Mouse (Mus musculus) C2C12 (cell line): Measurements from ENCODE around the gene Tfap2c. TPM values are rescaled to one million over a fixed set of nuclear protein-coding genes. Genes with fewer than 3 reads are reported as not detected.

ENCODE experiments used
- H3K27me3 ChIP-seq: one replicate; pipeline ENCODE4 v1.6.1; 2011; ENCODE audit not compliant: control insufficient read depth, insufficient read depth, insufficient read length
- H3K36me3 ChIP-seq: one replicate; pipeline ENCODE4 v1.6.1; 2011; ENCODE audit not compliant: control insufficient read depth, insufficient read depth
- H3K4me3 ChIP-seq: one replicate; pipeline ENCODE4 v1.5.1; 2011; ENCODE audit warnings: mild to moderate bottlenecking, control low read depth; ENCODE audit not compliant: poor library complexity, insufficient read depth, severe bottlenecking
- H3K79me2 ChIP-seq: one replicate; pipeline ENCODE4 v1.6.1; 2011; ENCODE audit not compliant: control insufficient read depth, insufficient read depth
- H3K79me3 ChIP-seq: one replicate; pipeline ENCODE4 v1.6.1; 2011; ENCODE audit warnings: low read depth, control low read depth
- H3ac ChIP-seq: one replicate; pipeline ENCODE3; 2011; ENCODE audit warnings: low read depth; ENCODE audit not compliant: control insufficient read depth, insufficient read length
- CEBPB ChIP-seq: IDR thresholded peaks from one replicate; pipeline ENCODE4 v1.6.1; 2011; ENCODE audit warnings: low read depth, mild to moderate bottlenecking, control low read depth, moderate library complexity
- CTCF ChIP-seq: IDR thresholded peaks from one replicate; pipeline ENCODE4 v1.5.1; 2011; ENCODE audit not compliant: control insufficient read depth, insufficient read depth, insufficient read length
- FOSL1 ChIP-seq: IDR thresholded peaks from one replicate; pipeline ENCODE4 v1.8.0; 2011; ENCODE audit warnings: mild to moderate bottlenecking, low read length; ENCODE audit not compliant: poor library complexity, insufficient read depth, severe bottlenecking
- MAX ChIP-seq: IDR thresholded peaks from one replicate; pipeline ENCODE4 v1.6.1; 2011; ENCODE audit warnings: mild to moderate bottlenecking, control low read depth
- MYOD1 ChIP-seq: IDR thresholded peaks from one replicate; pipeline ENCODE4 v1.6.1; 2011; ENCODE audit warnings: low read depth; ENCODE audit not compliant: control insufficient read depth, insufficient read length
- MYOG ChIP-seq: IDR thresholded peaks from one replicate; pipeline ENCODE4 v1.6.1; 2011; ENCODE audit not compliant: control insufficient read depth, insufficient read length; ENCODE audit errors: extremely low read depth
- USF1 ChIP-seq: IDR thresholded peaks from one replicate; pipeline ENCODE4 v1.6.1; 2011; ENCODE audit warnings: low read depth, mild to moderate bottlenecking, control low read depth, moderate library complexity
- long read RNA-seq, 2 experiments: library from polyadenylated mRNA; unstranded; transcript quantifications; one replicate each; pipeline ENCODE4 v2.0.0; 2019 to 2020
- polyA plus RNA-seq: library from polyadenylated mRNA; unstranded; fragments of >200 nt; fragmentation: generic; extraction: Trizol; gene quantifications from one replicate; pipeline ENCODE4 v1.2.1, GENCODE M21; 2012; ENCODE audit warnings: missing spikeins

Tfap2c gene
- polyA plus RNA-seq: 0.04 TPM
- long read RNA-seq, experiment 1, partial matches to known transcripts: 0 of 1 reads
- long read RNA-seq, experiment 1, other reads (novel, unspliced or antisense): 1 of 1 reads
- long read RNA-seq, experiment 2, partial matches to known transcripts: 1 of 2 reads
- long read RNA-seq, experiment 2, other reads (novel, unspliced or antisense): 0 of 2 reads

DNA sequence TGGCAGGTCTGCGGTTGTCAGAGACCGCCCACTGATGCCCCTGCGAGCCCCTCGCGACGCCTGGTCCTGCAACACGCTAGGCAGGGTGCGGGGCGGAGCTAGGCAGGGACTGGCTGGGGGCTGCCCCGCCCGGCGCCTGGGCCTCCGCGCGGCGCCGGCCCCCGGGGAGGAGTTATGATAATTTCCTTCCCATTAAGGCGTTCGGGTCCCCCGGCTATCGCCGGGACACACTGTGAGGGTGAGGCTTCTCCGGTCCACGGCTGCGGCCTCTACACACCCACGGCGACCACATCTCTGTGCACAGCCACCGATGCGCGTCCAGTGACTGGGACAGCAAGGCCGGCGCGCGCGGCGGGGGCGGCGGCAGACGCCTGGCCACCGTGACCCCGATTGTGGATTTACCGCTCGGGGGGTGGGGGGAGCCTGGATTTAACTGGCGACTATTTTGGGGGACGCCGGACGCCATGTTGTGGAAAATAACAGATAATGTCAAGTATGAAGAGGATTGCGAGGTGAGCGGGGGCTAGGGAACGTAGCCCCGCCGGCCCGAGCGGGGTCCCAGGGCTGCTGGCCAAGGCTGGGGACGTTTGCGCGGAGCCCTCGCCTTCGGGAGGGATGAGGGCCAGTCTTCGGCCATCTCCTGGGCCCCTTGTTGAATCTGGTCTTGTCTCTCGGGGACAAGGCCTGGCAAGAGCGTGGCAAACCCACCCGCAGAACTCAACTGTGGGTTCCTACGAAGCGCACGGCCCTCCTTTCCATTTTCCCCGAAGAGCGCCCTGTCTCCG, at the start of gene Tfap2c:
Gene Tfap2c, plus strand, starts transcription at position 223 of the 785 bp plus-strand sequence.
- no peaks in the 10 kb centered on the region for H3K79me2 ChIP-seq
- H3K36me3 ChIP-seq: no peaks in the 10 kb centered on the region
- no peak for TF ChIP-seq FOSL1
- no peak for TF ChIP-seq MAX
- no peak for TF ChIP-seq MYOG
- TF ChIP-seq CEBPB: no peak
- no peaks in the 10 kb centered on the region for H3K79me3 ChIP-seq
- H3K27me3 ChIP-seq: peaks cover 53% of the 10 kb centered on the region
- H3ac ChIP-seq: no peak within 1 kb of the TSS
- H3K4me3 ChIP-seq: no peak within 1 kb of the TSS

DNA sequence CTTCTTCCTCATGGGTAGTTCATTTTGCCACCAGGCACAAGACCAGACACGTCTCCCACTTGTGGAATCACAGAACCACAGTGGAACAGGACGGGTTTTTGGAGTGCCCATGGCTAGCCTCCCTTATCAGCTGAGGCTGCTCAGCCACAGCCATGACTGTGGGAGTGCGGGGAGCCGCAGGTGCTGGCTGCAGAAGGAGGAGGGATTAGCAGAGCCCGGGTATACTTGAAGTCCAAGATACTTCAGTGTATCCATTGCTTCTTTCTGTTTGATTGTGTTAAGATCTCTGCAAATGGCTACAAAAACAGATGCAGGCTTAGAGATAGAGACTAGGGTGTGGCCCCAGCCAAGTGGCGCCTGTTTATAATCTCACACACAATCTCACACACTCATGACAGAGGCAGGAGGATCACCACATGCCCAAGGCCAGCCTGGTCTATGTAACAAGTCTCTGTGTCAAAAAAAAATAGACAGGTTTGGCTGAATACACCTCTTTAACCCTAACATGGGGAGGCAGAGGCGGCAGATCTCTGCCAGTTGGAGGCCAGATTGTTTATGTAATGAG, 48.6 kb upstream of the Tfap2c start:
- H3K4me3 ChIP-seq: no peak overlapping the region
- TF ChIP-seq FOSL1: no peak
- no peak for TF ChIP-seq MAX
- no peak overlapping the region for H3ac ChIP-seq
- no peaks in the 10 kb centered on the region for H3K36me3 ChIP-seq
- H3K79me2 ChIP-seq: no peaks in the 10 kb centered on the region
- no peaks in the 10 kb centered on the region for H3K79me3 ChIP-seq
- peaks cover 5% of the 10 kb centered on the region for H3K27me3 ChIP-seq

GRCm38 (mm10) chr2:172501341-172501740, 48.1 kb upstream of the Tfap2c start:
- no peaks in the 10 kb centered on the region for H3K79me3 ChIP-seq
- H3K36me3 ChIP-seq: no peaks in the 10 kb centered on the region
- H3K27me3 ChIP-seq: peaks cover 5% of the 10 kb centered on the region
- H3K4me3 ChIP-seq: no peak overlapping the region
- TF ChIP-seq MAX (no peak), CEBPB (no peak), MYOD1 (no peak), CTCF (peak; percentile 60), USF1 (no peak), FOSL1 (no peak)
- no peaks in the 10 kb centered on the region for H3K79me2 ChIP-seq
- H3ac ChIP-seq: no peak overlapping the region

DNA sequence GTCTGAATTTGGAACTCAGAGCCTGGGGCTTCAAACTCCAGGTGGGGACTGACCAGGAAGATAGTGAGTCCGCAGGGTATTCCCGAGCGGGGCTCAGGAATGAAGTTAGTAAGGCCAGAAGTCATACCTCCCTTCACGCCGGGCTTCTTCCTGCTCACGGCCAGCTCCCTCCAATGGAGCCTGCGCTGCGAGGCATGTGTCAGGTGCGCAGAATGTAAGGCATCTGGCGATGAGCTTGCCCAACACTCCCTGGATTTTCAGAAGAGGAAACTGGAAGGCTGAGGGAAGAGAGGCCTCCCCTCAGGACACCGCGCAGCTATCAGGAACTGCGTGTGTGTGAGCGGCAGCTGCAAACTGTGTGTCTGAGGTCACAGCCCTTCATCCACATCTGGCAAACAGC, 47.2 kb upstream of the Tfap2c start:
- Histone ChIP-seq H3K79me2 (no peaks in the 10 kb centered on the region), H3K4me3 (no peak overlapping the region), H3K36me3 (no peaks in the 10 kb centered on the region), H3K79me3 (no peaks in the 10 kb centered on the region), H3K27me3 (peaks cover 5% of the 10 kb centered on the region), H3ac (no peak overlapping the region)
- TF ChIP-seq FOSL1 (no peak), MYOG (no peak), CEBPB (no peak), CTCF (no peak), USF1 (no peak)

GRCm38 (mm10) chr2:172506121-172506520, 43.3 kb upstream of the Tfap2c start:
- TF ChIP-seq USF1 (no peak), MYOG (no peak)
- Histone ChIP-seq H3K79me2 (no peaks in the 10 kb centered on the region), H3K27me3 (peaks cover 10% of the 10 kb centered on the region), H3ac (no peak overlapping the region), H3K4me3 (no peak overlapping the region), H3K36me3 (no peaks in the 10 kb centered on the region), H3K79me3 (no peaks in the 10 kb centered on the region)

GRCm38 (mm10) chr2:172510056-172510712, 39.2 kb upstream of the Tfap2c start:
- no peaks in the 10 kb centered on the region for H3K79me2 ChIP-seq
- no peak overlapping the region for H3K4me3 ChIP-seq
- TF ChIP-seq MAX (no peak), MYOD1 (no peak), CTCF (no peak), USF1 (no peak), MYOG (no peak), FOSL1 (no peak), CEBPB (no peak)
- no peak overlapping the region for H3ac ChIP-seq
- H3K79me3 ChIP-seq: no peaks in the 10 kb centered on the region
- peaks cover 21% of the 10 kb centered on the region for H3K27me3 ChIP-seq
- no peaks in the 10 kb centered on the region for H3K36me3 ChIP-seq
